Mouse (Mus musculus) v-Abl transformed pro-B cells (cell line): ENCODE results near the gene Sparcl1.

ENCODE experiments used
- in situ Hi-C, 2 experiments: fragments of 400-800 bp; cut with MboI; formaldehyde crosslinking; loops; one replicate each; pipeline ENCODE4 v1.15.1; 2025; ENCODE audit not compliant: unreplicated experiment in 2 of 2

Gene Sparcl1

DNA sequence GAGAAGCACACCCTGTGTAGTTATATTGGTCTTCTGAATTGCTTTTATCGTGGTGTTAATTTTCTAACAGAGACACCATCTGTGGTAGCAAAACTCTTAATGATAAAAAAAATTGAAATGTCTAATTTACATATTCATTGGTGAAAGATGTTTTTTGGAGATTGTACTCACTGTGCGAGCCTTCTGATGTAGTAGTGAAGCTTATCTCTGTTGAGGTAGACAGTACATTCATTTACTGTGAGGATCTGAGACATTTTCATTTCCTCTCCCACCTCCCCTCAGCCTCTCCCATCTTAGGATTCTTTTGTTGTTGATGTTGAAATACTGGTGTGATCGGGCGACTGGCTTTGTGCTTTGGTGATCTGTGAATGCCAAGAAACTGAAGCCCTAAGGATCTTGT lies 42.5 kb downstream of the Sparcl1 start:
- in situ Hi-C loops: loop anchor here (25.0 kb wide), 2 partner anchors 1241 to 1816 kb away; partner anchors contain the start of gene Zfp326 (in 1 of the 2)

DNA sequence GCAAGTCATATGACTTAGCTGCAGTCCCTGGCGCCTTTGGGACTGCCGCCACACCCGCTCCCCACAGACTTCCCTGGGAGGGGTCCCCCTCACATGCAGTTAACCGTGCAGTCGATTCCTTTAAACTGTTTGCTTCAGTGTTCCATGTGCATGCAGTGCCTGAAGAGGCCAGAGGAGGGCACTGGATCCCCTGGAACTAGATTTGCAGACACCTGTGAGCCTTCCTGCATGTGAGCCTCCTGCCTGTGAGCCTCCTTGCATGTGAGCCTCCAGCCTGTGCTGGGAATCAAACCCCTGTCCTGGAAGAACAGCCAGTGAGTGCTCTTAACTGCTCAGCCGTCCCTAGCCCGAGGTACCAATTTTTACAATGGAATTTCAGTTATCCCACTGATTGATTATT lies 44.8 kb downstream of the Sparcl1 start:
- in situ Hi-C loops: loop anchor here (25.0 kb wide), 2 partner anchors 1244 to 1819 kb away; partner anchors contain the start of gene Zfp326 (in 1 of the 2)

DNA sequence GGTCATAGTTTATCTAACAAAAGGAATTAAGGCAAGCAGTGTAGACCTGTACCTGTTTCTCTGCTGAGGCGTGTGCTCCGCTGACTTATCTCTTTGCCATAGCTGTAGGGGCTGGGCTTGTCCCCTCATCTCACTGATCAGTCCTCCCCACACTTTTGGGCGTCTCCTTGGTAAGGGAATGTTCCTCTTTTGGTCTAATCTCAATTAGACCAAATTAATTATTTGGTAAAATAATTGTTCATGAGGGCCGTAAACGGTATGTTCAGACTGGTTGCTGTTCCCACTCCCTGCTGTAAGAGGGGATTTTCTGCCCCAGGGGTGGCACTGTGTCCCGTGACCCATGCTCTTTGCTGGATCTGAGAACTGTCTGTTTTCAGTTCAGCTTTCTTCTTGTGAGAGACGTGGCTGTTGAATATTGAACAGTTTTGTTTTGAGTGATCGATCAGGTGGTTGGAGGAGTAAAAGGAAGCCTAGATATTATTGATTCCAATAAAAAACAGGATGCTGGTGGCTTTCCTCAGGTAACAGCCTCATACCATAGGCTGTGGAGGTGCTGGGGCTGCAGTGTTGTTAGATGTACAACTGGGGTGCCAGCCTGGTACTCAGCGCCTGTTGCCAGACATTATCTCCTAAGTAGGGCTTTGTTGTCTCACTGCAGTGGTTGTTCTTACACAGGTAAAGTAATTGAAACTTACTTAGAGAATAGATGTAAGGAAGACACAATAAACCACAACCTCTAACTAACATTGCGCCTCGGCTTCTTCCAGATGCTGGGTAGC lies 50.6 kb downstream of the Sparcl1 start:
- in situ Hi-C loops: loop anchor here (25.0 kb wide), 2 partner anchors 1249 to 1824 kb away; partner anchors contain the start of gene Zfp326 (in 1 of the 2)

DNA sequence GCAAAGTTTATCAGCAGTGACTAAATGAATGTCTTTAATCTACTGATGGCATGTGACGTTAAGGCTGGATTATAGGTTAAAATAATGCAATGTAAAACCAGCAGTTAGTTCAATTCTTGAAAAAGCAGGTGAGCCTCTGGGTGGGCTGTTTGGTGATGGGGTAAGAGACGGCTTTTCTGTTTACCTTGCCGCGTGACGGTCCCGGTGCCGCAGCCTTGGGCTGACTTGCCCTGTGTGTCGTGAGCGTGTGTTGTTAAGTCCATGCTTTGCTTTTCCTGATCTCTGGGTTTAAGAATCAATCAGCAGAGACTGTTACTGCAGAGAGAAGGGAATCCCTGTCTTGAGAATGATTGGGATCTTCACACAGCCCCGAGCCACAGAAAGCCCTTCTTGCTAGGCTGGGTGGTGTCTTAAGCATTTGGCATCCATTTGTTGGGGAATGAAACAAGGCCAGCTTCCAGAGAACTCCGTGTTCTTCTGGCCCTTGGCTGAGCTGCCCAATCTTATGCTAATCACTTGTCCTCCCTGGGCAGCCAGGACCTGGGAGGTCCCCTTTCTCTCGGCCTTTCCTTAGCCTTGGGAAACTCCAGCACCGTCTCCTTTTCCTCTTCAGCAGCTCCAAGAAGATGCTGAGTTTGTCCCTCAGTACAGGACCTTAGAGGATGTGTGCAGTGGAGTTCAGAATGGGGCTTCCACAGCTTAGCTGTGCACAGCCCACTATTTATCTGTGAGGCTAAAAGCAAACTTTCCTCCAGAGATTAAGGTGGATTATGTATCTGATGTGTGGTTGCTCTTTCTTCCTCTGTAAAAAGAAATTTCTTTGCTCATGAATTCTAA lies 51.4 kb downstream of the Sparcl1 start:
- in situ Hi-C loops: loop anchor here (25.0 kb wide), 2 partner anchors 1250 to 1825 kb away; partner anchors contain the start of gene Zfp326 (in 1 of the 2)

DNA sequence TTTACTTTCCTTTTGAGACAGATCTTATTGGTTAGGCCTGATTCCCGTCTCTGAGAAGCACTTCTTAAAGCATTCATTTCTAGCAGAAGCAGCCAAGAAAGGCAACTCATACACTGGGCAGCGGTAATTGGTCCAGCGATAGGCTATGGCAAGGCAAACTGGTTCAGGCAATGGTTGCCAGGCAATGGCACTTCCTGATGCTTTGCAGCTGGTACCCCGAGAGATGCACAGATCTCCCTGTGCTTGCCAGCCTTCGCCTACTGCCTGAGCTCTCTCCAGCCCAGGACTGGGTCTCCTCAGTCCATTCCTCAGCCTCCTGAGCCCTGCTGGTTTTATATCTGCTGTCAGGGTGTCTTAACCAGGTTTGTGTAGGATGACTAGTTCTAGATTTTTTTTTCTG lies 53.1 kb downstream of the Sparcl1 start:
- in situ Hi-C loops: loop anchor here (25.0 kb wide), 2 partner anchors 1252 to 1827 kb away; partner anchors contain the start of gene Zfp326 (in 1 of the 2)

DNA sequence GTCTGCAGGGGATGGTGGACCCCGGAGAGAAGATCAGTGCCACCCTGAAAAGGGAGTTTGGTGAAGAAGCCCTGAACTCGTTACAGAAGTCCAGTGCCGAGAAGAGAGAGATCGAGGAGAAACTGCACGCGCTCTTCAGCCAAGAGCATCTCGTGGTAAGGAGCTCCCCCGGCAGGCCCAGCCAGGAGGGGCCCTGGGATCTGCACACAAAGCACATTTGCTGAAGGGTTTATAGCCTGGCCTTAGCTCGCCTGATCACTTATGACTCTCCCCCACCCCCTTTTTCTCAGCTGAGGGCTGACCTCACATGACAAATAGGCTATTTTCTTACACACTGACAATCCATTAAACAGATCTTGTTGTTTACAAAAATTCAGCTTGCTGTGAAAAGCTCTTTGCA lies 53.9 kb downstream of the Sparcl1 start:
- in situ Hi-C loops: loop anchor here (10.0 to 25.0 kb wide), 3 partner anchors 55 to 1828 kb away; partner anchors contain the start of gene Zfp326 (in 1 of the 2)

DNA sequence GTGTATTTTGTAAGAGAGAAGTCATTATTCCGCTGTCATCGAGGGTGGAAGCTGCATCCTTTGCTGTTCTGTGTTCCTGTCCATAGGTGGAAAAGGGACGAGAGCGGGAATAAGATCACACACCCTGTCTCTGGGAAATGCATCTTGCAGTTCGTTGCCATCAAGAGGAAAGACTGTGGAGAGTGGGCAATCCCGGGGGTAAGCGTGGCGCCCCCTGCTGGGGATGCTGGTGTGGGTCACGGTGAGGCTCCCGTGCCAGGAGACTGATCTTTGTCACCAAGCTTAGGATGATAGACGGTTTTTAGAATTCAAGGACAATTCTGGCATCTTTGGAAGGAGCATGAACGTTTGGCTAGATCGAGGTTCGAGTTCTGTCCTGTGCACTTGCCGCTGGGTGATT lies 55.5 kb downstream of the Sparcl1 start:
- in situ Hi-C loops: loop anchor here (10.0 to 25.0 kb wide), 3 partner anchors 53 to 1829 kb away; partner anchors contain the start of gene Zfp326 (in 1 of the 2)

DNA sequence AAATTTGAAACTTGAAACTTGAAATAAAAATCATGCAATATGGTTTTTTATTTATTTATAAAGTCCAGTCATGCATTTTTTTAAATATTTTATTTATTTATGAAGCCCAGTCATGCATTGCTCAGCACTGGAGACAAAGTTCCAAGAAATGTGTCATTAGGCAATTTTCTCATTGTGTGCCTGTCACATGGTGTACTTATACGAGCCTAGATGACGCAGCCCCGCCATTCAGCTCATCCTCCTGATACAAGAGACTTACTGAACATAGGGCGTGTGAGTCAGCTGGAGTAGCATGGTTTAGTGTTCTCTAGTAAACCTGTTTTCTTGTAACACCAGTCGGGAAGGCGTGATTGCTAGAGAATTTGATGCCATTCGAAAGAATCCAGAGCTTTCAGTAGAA lies 57.2 kb downstream of the Sparcl1 start:
- in situ Hi-C loops: loop anchor here (10.0 to 25.0 kb wide), 3 partner anchors 51 to 1831 kb away; partner anchors contain the start of gene Zfp326 (in 1 of the 2)

DNA sequence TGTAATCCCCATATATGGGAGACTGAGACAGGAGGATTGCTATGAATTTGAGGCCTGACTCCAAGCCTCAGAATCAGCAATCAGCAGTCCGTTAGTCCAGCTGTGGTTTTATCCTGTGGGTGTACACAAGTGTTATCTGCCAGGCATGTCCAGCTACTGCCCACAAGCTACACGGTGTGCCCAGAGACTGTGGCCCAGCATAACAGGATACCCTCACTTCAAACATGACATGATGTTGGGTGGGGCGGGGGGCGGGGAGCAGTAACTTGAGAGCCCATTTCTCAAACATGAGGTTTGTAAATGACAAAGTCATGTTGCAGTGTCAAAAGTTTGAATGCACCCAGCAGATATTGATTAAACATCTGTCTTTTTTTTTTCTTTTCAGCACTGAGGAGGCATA lies 57.7 kb downstream of the Sparcl1 start:
- in situ Hi-C loops: loop anchor here (10.0 to 25.0 kb wide), 3 partner anchors 51 to 1831 kb away; partner anchors contain the start of gene Zfp326 (in 1 of the 2)

DNA sequence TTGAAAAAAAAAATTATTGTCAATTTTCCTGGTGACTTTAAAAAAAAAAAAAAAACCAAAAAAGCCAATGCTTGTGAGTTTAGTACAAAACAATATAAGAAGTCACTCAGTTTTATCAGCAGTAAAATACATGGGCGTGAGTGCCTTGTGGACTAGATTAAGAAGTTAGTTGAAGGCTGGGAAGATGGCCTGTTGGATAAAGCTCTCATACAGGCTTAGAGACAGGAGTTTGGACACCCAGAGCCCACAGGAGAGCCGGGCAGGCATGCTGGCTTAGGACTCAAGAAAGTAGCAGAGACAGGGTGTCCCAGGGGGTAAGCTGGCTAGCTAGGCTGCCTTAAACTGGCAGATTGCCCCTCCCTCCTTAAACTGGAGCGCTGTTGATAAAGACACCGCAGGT lies 58.6 kb downstream of the Sparcl1 start:
- in situ Hi-C loops: loop anchor here (10.0 to 25.0 kb wide), 3 partner anchors 50 to 1832 kb away; partner anchors contain the start of gene Zfp326 (in 1 of the 2)

DNA sequence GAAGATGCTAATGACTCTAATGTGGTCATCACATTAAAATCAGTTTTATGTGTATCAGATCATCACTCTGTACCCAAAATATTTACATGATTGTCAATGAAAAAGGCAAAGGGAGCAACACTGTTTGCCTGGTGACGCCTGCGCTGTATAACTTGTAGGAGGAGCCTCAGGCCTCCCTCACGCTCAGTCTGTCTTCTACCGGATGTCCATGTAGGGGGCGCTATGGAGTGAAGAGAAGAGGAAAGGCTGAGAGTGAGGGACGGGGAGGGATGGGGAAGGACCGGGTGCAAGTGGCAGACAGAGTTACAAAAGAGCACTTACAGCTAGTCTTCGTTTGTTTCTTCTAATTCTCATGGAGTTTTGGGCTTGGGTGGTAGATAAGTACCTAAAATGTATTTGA lies 60.6 kb downstream of the Sparcl1 start:
- in situ Hi-C loops: loop anchor here (10.0 to 25.0 kb wide), 3 partner anchors 48 to 1834 kb away; partner anchors contain the start of gene Zfp326 (in 1 of the 2)

DNA sequence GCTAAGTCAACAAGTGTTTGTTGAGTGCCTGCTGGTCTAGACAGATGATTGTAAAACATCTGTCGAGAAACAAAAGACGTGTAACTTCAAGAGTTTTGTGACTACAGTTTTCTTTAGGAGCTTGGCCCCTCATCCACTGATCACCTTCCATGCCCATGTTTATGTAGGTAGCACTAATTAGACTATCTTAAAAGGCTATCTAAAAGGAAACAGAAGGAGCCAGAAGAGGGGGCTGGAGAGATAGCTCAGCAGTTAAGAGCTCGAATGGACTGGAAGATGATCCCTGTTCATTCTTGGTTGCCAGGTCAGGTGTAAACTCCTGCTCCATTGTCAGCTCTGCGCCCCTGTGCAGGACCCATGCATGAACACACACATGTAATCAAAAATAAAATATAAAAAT lies 65.4 kb downstream of the Sparcl1 start:
- in situ Hi-C loops: loop anchor here in 1 of 2 experiments (25.0 kb wide), 1 partner anchor 1289 kb away; no protein-coding TSS in a partner anchor

DNA sequence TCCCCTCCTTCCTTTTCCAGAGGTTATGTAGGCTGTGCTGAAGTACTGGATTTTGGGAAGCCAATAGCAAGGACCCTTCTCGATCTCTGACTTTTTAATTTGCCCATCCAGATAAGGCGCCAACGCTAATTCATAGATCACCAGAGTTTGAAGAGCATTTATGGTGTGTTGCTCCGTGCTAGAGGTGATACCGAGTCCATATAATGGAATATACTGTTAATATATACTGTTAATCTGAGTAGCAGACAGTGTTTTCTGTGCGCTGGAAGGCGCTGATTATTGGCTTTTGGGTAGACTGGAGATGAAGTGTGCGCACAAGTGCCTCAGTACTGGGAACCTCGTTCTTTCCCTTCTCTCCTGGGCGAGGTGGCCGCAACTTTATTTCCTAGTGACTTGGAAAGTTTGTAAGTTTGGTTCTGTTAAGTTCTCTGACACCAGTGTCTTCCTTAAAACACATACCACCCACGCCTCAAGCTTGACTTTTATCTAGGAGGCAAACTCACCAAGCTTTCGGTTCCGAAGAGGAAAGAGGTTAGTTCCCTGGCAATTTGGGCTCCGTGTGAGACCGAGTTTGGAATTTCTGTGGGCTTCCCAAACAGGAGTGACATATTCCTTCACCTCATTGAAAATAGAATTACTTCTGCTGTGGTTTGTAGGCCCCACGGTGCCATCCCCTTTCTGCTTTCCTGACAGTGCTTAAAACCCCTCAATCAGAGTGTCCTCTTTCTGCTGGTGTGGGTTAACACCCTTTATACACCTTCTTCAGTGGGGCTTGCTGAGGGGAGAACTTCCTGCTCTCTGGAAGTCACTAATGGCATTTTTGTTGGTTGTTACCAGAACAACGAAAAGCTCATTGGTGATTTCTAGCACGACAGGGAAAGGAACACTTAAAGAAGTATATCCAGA lies 66.1 kb downstream of the Sparcl1 start:
- in situ Hi-C loops: loop anchor here in 1 of 2 experiments (25.0 kb wide), 1 partner anchor 1290 kb away; no protein-coding TSS in a partner anchor

DNA sequence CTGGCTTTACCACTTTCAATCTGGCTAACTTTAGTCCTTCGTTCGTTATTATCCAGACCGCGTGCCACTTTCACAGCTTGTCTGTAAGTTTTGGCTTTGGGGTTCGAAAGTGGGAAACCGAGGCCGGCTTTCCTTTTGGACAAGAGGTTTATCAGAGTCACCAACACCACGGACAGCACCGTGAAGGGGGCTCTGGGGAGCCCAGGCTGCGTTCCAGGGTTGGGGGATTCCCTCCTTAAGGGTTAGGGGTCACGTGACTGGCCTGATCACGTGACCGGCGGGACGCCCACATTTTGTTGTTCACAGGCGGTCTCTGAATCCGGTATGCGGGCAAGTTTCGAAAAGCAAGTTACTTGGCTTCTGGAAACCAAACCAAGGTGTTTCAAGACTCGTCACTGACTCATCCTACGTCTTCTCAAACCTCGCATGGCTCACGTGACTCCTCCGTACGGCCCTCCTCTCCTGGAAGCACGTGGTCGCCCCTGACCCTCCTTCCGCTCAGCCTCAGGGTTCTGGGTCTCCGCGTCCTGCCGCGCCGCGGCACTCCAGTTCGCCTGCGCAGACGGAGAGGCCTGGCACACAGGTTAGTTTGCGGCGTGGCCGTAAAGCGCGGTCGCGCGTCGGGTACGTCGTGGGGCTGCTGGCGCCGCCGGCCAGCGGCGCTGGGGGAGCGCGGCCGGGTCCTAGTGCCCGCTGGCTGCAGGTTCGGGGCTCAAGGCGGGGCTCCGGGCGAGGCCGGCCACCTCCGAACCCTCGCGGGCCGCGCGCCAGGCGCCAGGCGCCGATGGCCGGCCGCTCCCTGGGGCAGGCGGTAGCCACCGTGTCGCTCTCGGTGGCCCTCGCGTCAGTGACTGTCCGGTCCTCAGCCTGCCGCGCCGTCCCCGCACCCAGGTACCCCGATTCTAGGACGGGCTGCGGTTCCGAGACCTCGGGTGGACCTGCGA lies 67.0 kb downstream of the Sparcl1 start, which contains the start of gene Nudt9:
Gene Nudt9 (plus strand): TSS at position 51 of the 944 bp plus-strand sequence.
- in situ Hi-C loops: loop anchor here in 1 of 2 experiments (25.0 kb wide), 1 partner anchor 1291 kb away; no protein-coding TSS in a partner anchor

DNA sequence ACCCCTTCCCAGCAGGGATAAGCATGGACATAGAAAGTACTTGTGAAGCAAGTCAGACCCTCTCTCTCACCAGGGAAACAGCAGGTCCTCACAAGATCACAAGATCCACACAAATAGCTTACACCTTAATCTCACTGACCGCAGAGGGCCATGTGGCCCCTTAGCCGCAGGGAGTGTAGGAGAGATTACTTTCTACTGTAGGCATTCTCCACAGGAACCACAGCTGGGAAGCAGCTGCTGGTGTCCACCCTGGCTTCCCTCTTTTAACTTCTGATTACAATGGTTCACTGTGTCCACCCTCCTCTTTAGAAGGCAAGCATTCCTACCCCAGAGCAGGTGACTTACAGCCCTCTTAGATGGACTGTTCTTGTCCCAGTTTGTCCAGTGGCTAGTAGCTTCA lies 69.8 kb downstream of the Sparcl1 start:
- in situ Hi-C loops: loop anchor here in 1 of 2 experiments (25.0 kb wide), 1 partner anchor 1294 kb away; no protein-coding TSS in a partner anchor

DNA sequence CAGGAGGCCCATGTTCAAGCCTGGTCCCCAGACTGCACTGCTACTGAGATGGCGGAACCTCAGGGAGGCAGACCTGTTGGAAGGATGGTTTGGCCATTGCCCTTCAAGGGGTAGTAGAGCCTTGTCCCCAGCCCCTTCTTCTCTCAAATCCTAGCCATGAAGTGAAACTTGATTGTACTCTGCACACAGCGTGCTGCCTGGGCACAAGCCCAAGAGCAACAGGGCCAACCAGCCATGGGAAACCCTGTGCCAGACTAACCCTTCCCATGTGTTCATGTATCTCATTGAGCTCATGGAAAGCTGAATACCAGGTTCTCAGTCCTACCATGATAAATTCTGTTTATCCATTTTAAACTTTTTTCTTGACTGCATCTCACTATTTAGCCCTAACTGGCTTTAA lies 70.6 kb downstream of the Sparcl1 start:
- in situ Hi-C loops: loop anchor here in 1 of 2 experiments (25.0 kb wide), 1 partner anchor 1294 kb away; no protein-coding TSS in a partner anchor

DNA sequence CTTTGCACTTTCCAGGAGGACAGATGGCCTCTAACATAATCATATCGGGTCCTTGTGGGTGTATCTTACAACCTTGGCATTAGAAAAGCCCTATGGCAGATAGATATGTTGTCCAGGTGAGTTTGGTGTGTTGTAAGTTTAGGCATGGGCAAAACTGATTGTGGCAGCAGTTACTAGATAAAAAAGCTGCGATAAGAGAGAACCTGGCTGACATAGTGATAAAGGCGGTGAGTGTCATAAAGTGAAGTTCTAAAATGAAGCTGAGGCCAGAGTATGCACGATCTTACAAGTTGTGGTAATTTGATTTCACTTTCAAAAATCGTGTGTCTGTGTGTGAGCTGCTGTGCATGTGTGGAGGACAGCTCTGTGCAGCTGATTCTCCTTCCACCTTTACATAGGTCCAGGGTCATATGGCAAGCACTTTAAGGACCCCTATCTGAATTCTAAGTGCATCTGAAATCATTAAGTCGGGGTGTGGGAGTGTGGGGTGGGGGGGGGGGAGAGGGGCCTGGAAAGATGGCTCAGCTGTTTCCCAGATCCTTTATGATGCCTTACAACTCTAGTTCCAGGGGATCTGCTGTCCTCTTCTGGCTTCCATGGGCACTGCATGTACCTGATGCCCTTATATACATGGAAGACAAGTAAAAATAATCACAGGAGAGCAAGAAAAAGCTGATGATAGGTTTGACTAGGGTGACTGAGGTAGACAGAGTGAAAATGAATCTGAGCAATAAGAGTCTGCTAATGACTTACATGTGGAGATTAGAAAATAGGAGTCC lies 74.2 kb downstream of the Sparcl1 start:
- in situ Hi-C loops: loop anchor here (5.0 to 25.0 kb wide), 3 partner anchors 37 to 1298 kb away; no protein-coding TSS in a partner anchor
